Mouse (Mus musculus): Measurements from ENCODE around the gene Large1.
A peak's percentile ranks its signal among the peaks of the same experiment; 100 is the strongest.
"Not testable (repeated sequence)": the region's sequence is repeated elsewhere in the genome, so short reads cannot be mapped to it uniquely, and the experiment has no call there.

The Large1 gene

DNA sequence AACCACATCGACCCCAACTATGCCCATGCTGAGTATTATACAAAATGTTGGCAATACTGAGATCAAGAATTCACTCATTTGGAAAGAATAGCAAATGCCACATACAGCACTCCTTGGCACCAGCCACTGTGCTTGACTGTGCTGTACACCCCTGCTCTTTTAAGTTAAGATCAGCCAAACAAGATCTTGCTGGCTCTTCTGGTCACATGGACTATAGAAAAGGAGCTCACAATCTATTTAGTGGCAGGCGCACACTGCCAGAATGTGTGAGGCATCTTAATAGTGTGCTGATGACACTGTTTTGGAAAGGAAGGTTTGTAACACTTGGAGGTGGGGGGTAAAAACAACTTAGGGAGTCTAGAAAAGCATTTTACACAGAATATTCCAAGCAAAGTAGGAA, 337.0 kb downstream of the Large1 start:
- no peak for DNase-seq (ENCODE audit: low spot score)

- no peak for DNase-seq (ENCODE audit: low spot score)
Measured at GRCm38 (mm10) chr8:73007489-73007888, 345.9 kb downstream of the Large1 start.

DNA sequence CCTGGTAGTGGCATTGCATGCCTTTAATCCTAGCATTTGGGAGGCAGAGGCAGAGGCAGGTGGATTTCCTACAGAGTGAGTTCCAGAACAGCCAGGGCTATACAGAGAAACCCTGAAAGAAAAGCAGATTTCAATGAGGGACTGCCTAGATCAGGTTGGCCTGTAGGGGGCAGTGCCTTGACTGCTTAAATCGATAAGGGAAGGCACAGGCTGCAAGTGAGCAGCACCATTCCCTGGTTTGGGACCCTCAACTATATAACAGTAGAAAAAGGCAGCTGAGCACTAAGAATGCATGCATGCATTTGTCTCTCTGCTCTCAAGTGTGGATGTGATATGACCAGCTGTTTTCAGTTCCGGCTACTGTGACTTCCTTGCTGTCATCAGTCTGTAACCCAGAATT, 349.5 kb downstream of the Large1 start:
- DNase-seq (ENCODE audit: low spot score) = no peak

DNA sequence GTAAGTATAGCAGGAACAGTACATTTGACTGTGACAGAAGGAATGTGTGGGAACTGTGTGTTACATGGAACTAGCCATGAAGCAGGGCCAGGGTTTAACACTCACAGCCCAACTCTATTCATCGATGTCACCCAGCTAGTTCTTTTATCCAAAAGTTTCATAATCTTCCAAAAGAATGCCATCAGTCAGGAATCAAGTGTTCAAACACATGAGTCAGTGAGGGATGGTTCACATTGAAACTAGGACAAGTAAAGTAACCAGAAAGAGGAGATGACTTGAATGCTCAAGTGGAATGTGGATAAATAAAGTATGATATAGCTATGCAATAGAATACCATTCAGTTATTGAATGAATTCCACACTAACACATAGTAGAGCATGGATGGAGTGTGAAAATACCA, 359.5 kb downstream of the Large1 start:
- no peak for DNase-seq (ENCODE audit: low spot score)

DNA sequence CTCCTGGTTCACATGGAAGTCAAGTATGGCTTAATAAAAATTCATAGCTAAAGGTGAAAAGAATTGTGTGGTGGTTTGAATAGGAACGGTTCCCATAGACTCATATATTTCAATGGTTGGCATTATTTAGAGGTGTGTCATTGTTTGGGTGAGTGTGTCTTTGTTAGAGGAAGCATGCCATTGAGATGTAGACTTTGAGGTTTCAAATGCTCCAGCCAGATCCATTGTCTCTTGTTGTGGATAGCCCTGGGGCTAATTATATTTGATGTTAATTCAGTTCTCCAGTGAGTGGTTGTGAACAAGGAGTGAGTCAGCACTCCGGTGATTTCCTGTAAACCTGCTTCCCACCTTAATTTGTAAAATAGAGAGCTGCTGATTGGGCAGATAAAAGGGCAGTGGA, 362.9 kb downstream of the Large1 start:
- no peak for DNase-seq (ENCODE audit: low spot score)

DNA sequence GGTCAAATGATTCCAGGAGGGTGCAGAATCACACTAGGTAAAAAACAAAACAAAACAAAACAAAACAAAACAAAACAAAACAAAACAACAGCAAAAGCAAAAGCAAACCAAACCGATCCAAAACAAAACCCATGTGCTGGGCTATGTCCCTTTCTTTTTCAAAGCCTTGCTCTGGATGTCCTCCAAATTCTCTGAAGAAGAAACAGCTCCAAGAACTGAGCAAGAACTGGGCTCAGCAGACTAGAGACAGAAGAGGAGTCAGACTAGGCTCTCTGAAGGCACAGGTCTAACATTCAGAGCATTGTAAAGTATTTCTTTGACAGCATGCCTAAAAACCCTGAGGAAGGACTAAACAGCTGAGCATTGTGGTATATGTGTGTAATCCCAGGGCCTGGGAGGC, 370.5 kb downstream of the Large1 start:
- no peak for DNase-seq (ENCODE audit: low spot score)

DNA sequence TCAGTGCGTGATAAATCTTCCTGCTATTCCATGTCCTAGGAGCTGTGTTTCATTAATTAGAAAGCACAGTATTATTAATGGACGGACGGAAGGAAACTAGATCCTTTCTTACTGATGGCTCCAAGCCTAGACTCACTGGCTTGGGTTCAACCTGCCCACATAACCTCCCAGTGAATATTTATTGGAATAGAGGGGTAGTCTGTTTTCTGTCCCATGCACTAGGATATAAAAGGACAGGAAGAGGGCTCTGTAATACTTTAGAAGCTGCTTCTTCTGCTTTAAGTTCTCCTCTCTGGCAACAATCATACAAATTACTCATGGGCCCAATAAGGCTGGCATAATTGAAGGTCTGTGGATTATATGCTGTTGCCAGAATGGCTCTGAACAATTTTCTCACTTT, 398.3 kb downstream of the Large1 start:
- no peak for DNase-seq (ENCODE audit: low spot score)

DNA sequence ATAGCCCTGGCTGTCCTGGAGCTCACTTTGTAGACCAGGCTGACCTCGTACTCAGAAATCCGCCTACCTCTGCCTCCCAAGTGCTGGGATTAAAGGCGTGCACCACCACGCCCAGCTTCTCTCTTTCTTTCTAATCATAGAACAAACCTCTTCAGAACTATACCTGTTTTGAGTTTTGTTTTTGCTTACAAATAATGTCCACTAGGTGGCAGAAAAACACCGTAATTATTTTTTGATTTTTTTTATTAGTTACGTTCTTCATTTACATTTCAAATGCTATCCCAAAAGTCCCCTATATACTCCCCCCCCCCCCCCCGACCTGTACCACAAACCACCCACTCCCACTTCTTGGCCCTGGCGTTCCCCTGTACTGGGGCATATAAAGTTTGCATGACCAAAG, 411.9 kb downstream of the Large1 start:
- DNase-seq (ENCODE audit: low spot score) = not testable (repeated sequence)

GRCm38 (mm10) chr8:72919182-72919902, 434.0 kb downstream of the Large1 start:
- DNase-seq (ENCODE audit: low spot score) = no peak

GRCm38 (mm10) chr8:72905491-72905890, 447.8 kb downstream of the Large1 start:
- DNase-seq (ENCODE audit: low spot score) = no peak

DNA sequence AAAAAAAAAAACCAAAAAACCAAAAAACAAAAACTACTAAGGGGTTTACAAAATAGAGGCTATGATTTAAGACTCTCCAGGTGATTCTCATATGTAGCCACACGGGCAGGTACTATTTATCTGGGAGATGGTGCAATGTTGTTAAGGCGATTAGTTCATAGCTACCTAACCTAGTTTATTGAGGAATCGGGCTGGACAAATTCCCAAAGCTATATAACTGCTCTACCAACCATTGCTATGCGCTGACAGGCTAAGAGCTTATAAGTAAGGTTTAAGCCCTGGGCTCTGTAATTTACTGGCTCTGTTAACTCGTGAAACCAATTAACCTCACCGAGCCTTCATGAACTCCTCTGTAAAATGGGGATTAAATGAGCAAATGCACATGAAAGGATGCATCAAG, 451.7 kb downstream of the Large1 start:
- DNase-seq (ENCODE audit: low spot score) = no peak

GRCm38 (mm10) chr8:72899321-72899720, 454.0 kb downstream of the Large1 start:
- DNase-seq (ENCODE audit: low spot score) = no peak

- no peak for DNase-seq (ENCODE audit: low spot score)
Measured at GRCm38 (mm10) chr8:72883033-72883432, 470.3 kb downstream of the Large1 start.

DNA sequence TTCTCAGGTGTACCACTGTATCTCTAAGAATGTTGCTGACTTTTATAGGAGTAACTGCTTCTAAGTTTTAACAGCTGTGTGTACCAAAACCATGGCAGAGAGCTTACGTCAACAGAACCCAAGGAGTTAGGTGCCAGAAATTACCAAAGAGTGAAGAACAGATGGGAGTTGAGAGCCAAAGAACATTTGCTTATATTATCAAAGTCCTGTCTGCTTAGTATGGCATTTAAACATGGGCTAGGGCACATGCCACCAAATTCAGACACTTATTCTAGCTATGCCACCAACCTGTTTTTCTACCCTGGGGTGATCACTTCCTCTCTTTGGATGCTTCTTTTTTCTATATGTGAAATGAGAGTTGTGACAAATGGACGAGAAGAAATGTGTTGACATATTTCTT, 479.9 kb downstream of the Large1 start:
- DNase-seq (ENCODE audit: low spot score) = no peak

- no peak for DNase-seq (ENCODE audit: low spot score)
Measured at GRCm38 (mm10) chr8:72846881-72847280, 506.5 kb downstream of the Large1 start.

DNA sequence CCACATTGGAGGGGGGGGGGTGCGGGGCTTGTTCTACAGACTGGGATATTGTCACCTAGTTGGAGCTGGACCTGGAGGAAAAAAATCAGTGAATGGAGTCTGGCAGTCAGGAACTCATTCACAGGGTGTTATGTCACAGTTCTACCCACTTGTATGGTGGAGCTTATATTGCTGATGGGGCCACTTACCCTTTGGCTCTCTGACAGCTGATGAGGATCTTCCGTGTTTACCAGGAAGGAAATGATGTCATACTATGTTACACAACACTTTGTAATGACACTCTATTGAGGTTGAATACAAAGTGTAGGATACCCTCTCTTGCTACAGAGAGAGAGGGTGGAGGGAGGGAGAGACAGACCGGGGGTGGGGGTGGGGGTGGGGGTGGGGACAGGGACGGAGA, 517.5 kb downstream of the Large1 start:
- no peak for DNase-seq (ENCODE audit: low spot score)

- no peak for DNase-seq (ENCODE audit: low spot score)
Measured at GRCm38 (mm10) chr8:72833112-72833511, 520.2 kb downstream of the Large1 start.

GRCm38 (mm10) chr8:72832371-72832770, 521.0 kb downstream of the Large1 start:
- DNase-seq (ENCODE audit: low spot score) = no peak

DNA sequence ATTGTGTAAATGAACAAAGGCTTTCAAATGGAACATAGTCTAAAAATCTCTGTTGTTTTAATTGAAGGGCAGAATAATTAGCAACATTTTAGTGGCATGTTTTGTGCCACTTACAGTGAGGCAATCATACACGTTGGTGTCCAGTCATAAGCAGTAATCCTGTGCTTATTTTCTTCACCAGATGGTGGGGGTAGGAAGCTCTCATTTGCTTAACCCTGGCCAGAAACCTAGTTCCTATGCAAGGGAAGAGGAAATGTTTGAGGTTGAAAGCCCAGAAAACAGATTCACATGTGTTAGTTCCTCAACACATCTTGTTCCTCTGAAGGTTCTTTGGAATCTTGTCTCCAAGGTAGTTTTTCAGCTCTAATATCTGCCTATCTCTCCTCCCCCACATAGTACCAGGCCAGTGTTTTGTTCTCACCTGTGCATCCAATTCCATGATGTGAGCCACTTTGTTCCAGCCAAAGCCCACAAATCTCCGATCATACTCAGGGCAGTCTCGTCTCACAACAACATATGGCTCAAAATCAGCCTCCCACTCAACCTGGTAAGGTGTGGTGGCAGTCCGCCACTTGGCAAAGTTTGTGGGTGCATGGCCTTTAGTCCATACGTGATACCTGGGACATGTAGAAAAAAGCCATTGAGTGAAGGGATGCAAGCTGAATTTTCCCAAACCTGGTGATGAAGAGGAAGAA, 535.5 kb downstream of the Large1 start:
- no peak for DNase-seq (ENCODE audit: low spot score)

- no peak for DNase-seq (ENCODE audit: low spot score)
Measured at GRCm38 (mm10) chr8:72816679-72817078, 536.7 kb downstream of the Large1 start.

- DNase-seq (ENCODE audit: low spot score) = peak; percentile 8
Measured at GRCm38 (mm10) chr8:72815681-72816080, 537.7 kb downstream of the Large1 start.

GRCm38 (mm10) chr8:72812690-72813089, 540.6 kb downstream of the Large1 start:
- no peak for DNase-seq (ENCODE audit: low spot score)

DNA sequence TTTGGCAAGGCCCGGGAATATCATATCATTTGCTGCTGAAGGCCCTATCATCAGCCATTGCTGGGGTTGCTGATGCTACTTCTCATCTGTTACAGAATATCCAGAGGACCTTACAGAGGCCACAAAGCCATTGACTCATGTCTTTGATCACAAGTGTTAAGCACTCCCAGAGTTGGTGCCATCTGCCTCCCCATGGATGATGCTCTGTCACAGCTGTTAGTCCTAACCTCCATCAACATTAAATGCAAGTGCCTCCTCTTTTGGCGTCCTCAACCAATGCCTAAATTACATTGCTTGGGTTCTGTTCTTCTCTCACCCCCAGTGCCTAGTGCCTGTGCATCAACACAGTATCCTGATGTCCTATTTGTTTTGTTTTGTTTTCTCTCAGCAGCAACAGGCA, 551.8 kb downstream of the Large1 start:
- no peak for DNase-seq (ENCODE audit: low spot score)

- no peak for DNase-seq (ENCODE audit: low spot score)
Measured at GRCm38 (mm10) chr8:72780644-72781043, 572.7 kb downstream of the Large1 start.

Data from T-cell, adult 2 months (primary cell).